Mouse (Mus musculus): ENCODE results near the gene Map2k5. TPM values are rescaled to one million over a fixed set of nuclear protein-coding genes. Genes with fewer than 3 reads are reported as not detected.
A peak's percentile ranks its signal among the peaks of the same experiment; 100 is the strongest.

Map2k5 gene
- polyA plus RNA-seq (2015; fragmentation: Nextera tagmentation; extraction: Ambion mirVana) = 31.3 and 32.5 TPM in 2 replicates

DNA sequence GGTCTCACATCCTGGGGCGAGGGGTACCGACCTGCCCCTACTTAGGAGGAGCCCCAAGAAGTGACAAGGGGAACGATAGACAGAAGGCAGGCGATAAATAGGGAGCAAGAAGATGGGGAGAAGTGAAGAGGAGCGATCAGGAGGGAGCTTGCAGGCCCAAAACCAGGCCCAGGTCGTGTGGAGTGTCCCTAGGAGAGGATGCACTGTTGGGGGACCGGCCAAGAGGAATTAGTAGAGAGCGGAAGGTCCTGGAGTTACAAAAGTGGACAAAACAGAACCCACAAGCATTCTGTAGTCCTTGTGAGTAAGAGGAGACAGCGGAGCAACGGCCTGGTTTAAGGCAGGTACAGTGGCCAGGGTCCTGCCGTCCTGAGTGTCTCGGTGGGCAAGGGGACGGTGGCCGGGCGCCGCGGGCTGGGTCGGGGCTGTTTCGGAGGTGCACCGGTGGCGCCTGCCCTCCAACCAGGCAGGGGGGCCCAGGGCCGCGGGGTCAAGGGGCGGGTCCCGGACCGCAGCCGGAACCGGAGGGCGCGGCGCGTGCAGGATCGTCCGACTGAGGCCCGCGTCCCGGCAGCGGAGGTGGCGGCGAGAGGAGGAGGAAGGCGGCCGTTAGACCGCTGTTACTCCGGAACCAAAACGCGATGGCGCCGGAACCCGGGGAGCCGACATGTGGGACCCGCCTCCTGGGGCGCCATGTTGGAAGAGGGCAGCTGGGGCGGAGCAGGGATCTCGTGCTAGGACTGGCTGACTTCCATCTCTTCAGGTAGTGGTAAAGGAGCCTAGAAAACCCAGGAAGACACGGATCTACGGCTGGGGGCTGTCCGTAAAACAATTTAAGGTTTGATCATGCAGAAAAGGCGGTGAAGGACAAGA lies at the start of gene Map2k5:
TSS of gene Map2k5 (minus strand) at position 633 of the 873 bp plus-strand sequence.
- Histone ChIP-seq H3K9me3 (no peaks in the 10 kb centered on the region), H3K36me3 (0 out of 2 replicates have a peak, but pooled peaks cover 7% of the 10 kb centered on the region), H3K4me1 (peaks cover 24% of the 10 kb centered on the region), H3K9ac (peak within 1 kb of the TSS; percentile 91), H3K27me3 (no peaks in the 10 kb centered on the region), H3K27ac (peak within 1 kb of the TSS; percentile 88), H3K4me2 (peak within 1 kb of the TSS; percentile 91), H3K4me3 (peak within 1 kb of the TSS; percentile 88)
- under 1% methylated on average over 58 of the region's 58 CpGs for WGBS
- ATAC-seq (ENCODE audit: borderline replicate concordance, extremely low read depth, low FRiP score, low TSS enrichment) = peak; percentile 93

DNA sequence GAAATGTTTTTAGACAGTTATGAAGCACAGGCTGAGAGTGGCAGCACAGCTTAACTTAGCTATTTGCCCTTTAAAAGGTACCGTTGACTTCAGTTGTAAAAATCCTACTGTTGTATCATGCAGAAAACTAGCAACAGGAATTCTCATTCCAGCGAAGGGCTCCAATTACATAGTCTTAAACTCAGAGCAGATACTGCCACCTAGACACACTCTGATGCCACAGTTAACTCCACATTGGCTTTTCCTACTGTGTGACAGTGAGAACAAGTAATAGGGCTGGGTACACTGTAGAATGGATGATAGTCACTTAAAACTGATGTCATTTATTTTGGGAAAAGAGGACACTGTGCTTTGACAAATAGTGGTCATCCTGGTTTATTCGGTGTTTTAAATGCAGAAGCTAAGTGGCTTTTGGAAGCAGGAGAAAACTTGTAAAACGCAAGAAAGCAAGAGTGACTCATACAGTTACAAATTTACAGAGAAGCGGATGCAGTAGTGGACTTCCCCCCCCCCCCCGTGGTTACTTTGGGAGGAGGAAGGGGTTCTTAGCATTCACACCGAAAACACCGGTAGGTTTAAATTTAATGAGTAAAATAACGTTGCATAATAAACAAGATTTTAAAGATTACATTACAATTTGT lies 43.5 kb upstream of the Map2k5 start:
- Histone ChIP-seq H3K4me3 (no peak overlapping the region), H3K9me3 (no peaks in the 10 kb centered on the region), H3K27me3 (no peaks in the 10 kb centered on the region), H3K27ac (no peak overlapping the region), H3K36me3 (no peaks in the 10 kb centered on the region), H3K9ac (no peak overlapping the region), H3K4me2 (no peak overlapping the region), H3K4me1 (no peaks in the 10 kb centered on the region)
- ATAC-seq (ENCODE audit: borderline replicate concordance, extremely low read depth, low FRiP score, low TSS enrichment) = no peak
- 52% methylated on average over 9 of the region's 9 CpGs for WGBS

DNA sequence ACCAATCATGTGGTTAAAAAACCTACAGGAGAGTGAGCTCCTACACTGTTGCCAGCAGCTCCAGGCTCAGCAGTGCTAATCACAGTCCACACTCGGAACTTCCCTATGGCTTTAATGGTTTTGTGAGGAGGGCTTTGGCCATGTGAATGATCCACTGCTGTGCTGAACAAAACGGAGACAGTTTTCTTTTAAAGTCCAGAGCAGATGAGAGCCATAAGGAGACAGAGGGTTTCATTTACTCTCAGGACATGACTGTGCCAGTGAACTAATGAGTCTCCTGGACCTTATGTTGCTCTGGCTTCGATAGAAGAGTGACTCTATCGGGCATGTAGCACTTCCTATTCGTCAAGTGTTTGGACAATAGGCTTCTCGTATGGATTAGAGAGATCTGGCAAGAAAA lies 42.7 kb upstream of the Map2k5 start:
- WGBS = 46% methylated on average over 6 of the region's 6 CpGs
- Histone ChIP-seq H3K27ac (no peak overlapping the region), H3K4me2 (no peak overlapping the region), H3K4me1 (no peaks in the 10 kb centered on the region), H3K36me3 (no peaks in the 10 kb centered on the region), H3K4me3 (no peak overlapping the region), H3K27me3 (no peaks in the 10 kb centered on the region), H3K9ac (no peak overlapping the region), H3K9me3 (no peaks in the 10 kb centered on the region)
- ATAC-seq (ENCODE audit: borderline replicate concordance, extremely low read depth, low FRiP score, low TSS enrichment) = no peak

DNA sequence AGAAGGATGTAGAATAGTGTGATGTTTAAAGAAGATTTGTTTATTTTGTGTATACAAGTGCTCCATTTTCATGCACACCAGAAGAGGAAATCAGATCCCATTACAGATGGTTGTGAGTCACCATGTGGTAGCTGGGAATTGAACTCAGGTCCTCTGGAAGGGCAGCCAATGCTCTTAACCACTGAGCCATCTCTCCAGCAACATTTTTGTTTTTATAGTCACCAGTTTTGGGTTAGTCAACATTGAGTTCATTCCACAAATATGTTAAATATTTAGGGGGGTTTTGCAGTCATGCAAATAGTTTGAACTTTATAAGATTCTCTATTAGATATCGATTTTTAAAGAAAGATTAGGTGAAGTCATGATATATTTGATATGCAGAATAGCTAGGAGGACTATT lies 22.5 kb upstream of the Map2k5 start:
- Histone ChIP-seq H3K27me3 (no peaks in the 10 kb centered on the region), H3K4me1 (peaks cover 11% of the 10 kb centered on the region), H3K9me3 (no peaks in the 10 kb centered on the region), H3K36me3 (no peaks in the 10 kb centered on the region), H3K9ac (no peak overlapping the region), H3K27ac (no peak overlapping the region), H3K4me3 (no peak overlapping the region), H3K4me2 (no peak overlapping the region)
- 79% methylated on average over 1 of the region's 1 CpGs for WGBS
- no peak for ATAC-seq (ENCODE audit: borderline replicate concordance, extremely low read depth, low FRiP score, low TSS enrichment)

DNA sequence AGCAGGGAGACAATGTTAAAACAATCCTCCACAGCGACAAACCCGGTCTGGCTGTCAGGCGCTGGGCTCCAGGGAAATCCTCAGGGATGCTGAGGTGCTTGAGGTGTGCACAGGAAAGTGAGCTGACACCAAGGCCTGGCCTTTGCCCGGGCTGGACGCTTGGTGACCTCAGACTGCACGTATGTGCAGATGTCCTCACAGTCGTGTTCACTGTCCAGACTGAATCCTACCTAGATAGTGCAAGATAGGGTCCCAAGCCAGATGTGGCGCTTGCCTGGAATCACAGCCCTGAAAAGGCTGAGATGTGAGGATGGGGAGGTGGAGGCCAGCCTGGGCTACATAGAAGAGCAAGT lies 21.7 kb upstream of the Map2k5 start:
- H3K36me3 ChIP-seq = no peaks in the 10 kb centered on the region
- H3K4me3 ChIP-seq = peak overlapping the region; percentile 66
- H3K9me3 ChIP-seq = no peaks in the 10 kb centered on the region
- H3K27ac ChIP-seq = peak overlapping the region; percentile 65
- peak overlapping the region; percentile 75 for H3K4me2 ChIP-seq
- H3K4me1 ChIP-seq = peaks cover 11% of the 10 kb centered on the region
- 2% methylated on average over 8 of the region's 8 CpGs for WGBS
- H3K9ac ChIP-seq = peak overlapping the region; percentile 83
- ATAC-seq (ENCODE audit: borderline replicate concordance, extremely low read depth, low FRiP score, low TSS enrichment) = no peak; the same call in 1 of the 2 replicates
- no peaks in the 10 kb centered on the region for H3K27me3 ChIP-seq

DNA sequence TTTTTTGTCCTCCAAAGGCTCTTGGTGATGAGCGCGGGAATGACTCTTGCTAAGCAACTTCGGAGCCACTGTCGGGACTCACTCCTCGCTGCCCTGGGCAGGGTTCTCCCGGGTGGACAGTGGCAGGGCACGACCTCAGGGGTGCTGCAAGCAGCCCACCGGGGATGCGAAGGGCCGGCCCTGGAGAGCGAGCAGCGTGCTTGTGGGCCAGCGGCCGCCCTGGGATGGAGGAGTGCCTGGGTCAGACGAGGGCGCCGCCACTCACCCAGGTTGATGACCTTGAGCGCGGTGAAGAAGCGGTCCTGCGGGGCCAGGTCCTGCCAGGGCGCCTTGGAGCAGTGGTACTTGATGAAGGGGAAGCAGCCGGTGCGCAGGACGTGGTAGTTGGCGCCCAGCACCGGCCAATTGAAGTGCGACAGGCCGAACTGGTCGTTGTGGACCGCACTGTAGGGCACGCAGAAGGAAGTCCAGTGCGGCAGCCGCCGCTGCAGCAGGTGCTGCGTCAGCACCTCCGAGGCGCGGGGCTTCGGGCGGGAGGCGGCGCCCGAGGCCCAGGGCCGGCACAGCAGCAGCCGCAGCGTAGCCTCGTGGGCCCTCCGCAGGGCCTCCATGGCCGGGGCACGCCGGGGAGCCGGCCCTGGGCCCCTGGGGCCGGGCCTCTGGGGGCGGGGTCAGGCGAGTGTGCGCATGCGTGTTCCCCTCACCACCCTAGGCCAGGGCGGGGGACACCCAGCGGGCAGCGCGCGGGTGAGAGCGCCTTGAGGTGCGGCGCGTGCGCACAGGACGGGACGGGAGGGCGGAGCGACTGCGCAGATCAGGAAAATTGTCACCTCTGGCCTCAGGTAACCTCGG lies 21.1 kb upstream of the Map2k5 start, which contains the start of gene 2300009A05Rik:
TSS of gene 2300009A05Rik (minus strand) at position 636 of the 852 bp plus-strand sequence.
- Histone ChIP-seq H3K36me3 (no peaks in the 10 kb centered on the region), H3K4me2 (peak within 1 kb of the TSS; percentile 75), H3K4me1 (peaks cover 11% of the 10 kb centered on the region), H3K4me3 (peak within 1 kb of the TSS; percentile 66), H3K27me3 (no peaks in the 10 kb centered on the region), H3K27ac (peak within 1 kb of the TSS; percentile 92), H3K9ac (peak within 1 kb of the TSS; percentile 83), H3K9me3 (no peaks in the 10 kb centered on the region)
- under 1% methylated on average over 74 of the region's 74 CpGs for WGBS
- ATAC-seq (ENCODE audit: borderline replicate concordance, extremely low read depth, low FRiP score, low TSS enrichment) = peak; percentile 99

DNA sequence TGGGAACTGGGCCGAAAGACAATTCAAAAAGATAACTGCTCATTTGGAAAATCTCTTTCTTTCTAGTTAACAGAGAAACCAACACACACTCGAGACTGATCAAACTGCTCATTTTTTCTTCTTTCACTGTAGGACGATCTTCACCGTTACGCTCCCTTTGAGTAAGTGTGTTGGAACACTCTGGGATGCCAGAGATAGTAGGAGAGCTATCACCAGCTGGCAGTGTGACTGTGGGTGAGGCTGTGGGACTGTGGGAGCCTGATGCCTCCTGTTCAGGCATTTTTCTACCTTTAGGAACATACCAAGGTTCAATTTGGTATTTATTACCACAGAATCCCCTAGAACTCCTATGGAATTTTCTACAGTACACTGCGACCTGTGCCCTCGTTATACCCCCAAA lies 17.9 kb upstream of the Map2k5 start:
- Histone ChIP-seq H3K9ac (no peak overlapping the region), H3K27me3 (no peaks in the 10 kb centered on the region), H3K4me3 (no peak overlapping the region), H3K4me1 (peaks cover 11% of the 10 kb centered on the region), H3K27ac (no peak overlapping the region), H3K36me3 (no peaks in the 10 kb centered on the region), H3K4me2 (no peak overlapping the region), H3K9me3 (no peaks in the 10 kb centered on the region)
- 77% methylated on average over 7 of the region's 7 CpGs for WGBS
- no peak for ATAC-seq (ENCODE audit: borderline replicate concordance, extremely low read depth, low FRiP score, low TSS enrichment)

DNA sequence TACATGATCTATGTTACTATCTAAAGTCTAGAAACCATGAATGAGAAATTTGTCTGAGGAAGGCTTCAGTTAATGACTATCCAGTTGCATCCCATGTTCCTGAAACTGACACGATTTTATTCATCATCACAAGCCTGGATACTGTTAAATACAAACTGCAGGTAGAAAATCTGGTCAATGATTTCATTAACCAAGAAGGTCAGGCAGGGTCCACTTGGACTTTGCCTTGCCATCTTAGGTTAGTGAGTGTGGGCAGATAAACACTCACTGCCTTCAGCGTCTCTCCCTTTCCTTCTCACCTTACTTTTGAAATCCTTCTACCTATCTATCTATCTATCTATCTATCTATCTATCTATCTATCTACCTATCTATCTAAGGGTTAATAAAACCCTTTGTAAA lies 13.6 kb upstream of the Map2k5 start:
- no peak for ATAC-seq (ENCODE audit: borderline replicate concordance, extremely low read depth, low FRiP score, low TSS enrichment)
- WGBS = 69% methylated on average over 2 of the region's 2 CpGs
- no peaks in the 10 kb centered on the region for H3K27me3 ChIP-seq

DNA sequence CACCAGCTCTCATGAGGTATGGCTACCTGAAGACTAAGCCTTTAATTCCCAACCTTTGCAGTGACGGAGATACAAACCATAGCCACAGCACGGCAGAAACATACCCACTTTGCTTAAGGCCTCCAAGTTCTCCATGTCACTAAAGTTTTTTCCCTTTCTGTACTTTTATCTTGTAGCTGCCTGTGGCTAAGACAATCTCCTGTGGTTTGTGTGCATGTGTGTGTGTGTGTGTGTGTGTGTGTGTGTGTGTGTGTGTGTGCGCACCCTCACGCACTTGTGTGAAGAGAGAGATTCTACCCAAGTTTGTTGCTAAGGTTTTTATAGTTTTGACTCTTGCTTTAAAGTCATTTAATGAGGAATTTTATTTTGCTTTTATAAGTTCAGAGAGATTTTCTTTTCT lies 5.1 kb upstream of the Map2k5 start:
- H3K27me3 ChIP-seq = no peaks in the 10 kb centered on the region
- ATAC-seq (ENCODE audit: borderline replicate concordance, extremely low read depth, low FRiP score, low TSS enrichment) = no peak
- H3K9me3 ChIP-seq = no peaks in the 10 kb centered on the region
- no peak overlapping the region for H3K4me3 ChIP-seq
- no peaks in the 10 kb centered on the region for H3K36me3 ChIP-seq
- no peak overlapping the region for H3K9ac ChIP-seq
- H3K4me2 ChIP-seq = no peak overlapping the region
- 92% methylated on average over 4 of the region's 4 CpGs for WGBS
- no peak overlapping the region for H3K27ac ChIP-seq
- H3K4me1 ChIP-seq = peaks cover 5% of the 10 kb centered on the region; the same call in 1 of the 2 replicates

More for the DNA sequence above, 13.6 kb upstream of the Map2k5 start:
- Histone ChIP-seq H3K27ac (no peak overlapping the region), H3K9ac (no peak overlapping the region), H3K9me3 (no peaks in the 10 kb centered on the region), H3K4me2 (no peak overlapping the region), H3K4me1 (no peaks in the 10 kb centered on the region), H3K4me3 (no peak overlapping the region), H3K36me3 (no peaks in the 10 kb centered on the region)

DNA sequence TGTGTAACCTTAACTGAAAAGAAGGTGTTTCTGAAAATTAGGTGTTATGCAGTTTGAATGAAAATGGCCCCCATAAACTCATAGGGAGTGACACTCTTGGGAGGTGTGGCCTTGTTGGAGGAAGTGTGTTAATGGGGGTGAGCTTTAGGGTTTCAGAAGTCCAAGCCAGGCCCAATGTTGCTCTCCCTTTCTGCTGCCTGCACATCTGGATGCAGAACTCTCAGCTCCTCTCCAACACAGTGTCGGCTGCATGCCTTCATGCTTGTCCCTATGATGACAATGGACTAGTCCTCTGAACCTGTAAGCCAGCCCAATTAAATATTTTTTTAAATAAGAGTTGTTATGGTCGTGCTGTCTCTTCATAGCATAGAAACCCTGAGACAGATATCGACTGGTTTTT lies 2.6 kb upstream of the Map2k5 start:
- Histone ChIP-seq H3K36me3 (no peaks in the 10 kb centered on the region), H3K4me1 (peaks cover 18% of the 10 kb centered on the region), H3K4me3 (no peak overlapping the region), H3K27me3 (no peaks in the 10 kb centered on the region), H3K9me3 (no peaks in the 10 kb centered on the region), H3K9ac (no peak overlapping the region), H3K4me2 (no peak overlapping the region), H3K27ac (no peak overlapping the region)
- no peak for ATAC-seq (ENCODE audit: borderline replicate concordance, extremely low read depth, low FRiP score, low TSS enrichment)
- WGBS = 80% methylated on average over 3 of the region's 3 CpGs

DNA sequence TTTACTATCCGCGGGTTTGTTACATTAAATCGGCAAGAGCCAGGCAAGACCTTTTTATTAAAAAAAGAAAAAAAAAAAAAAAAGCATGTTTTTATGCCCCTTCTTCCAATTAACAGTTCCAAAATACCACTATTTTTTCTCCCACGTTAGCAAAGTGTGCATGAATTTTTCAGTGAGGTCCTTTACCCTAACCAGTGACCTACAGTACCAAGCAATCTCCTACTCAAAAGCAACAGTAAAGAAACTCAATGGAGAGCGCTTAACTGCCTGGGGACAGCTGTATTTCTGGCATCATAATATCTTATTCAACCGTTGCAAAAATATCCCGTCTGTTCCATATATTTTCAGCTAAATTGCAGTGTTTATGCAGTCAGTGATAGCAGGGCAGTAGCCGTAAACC lies 472 bp upstream of the Map2k5 start:
- Histone ChIP-seq H3K4me2 (peak overlapping the region; percentile 91), H3K27me3 (no peaks in the 10 kb centered on the region), H3K4me3 (peak overlapping the region; percentile 88), H3K9me3 (no peaks in the 10 kb centered on the region), H3K9ac (peak overlapping the region; percentile 91; the same call in 1 of the 2 replicates), H3K36me3 (0 out of 2 replicates have a peak, but pooled peaks cover 4% of the 10 kb centered on the region), H3K27ac (peak overlapping the region; percentile 88; the same call in 1 of the 2 replicates), H3K4me1 (peaks cover 24% of the 10 kb centered on the region)
- 17% methylated on average over 8 of the region's 8 CpGs for WGBS
- ATAC-seq (ENCODE audit: borderline replicate concordance, extremely low read depth, low FRiP score, low TSS enrichment) = no peak

Measured in lung, embryonic 15.5 days (tissue).